Comparison of ENCODE assay signal across 8 mouse cellular contexts in genomic region chr12:86883019-86883279, GRCm38 (mm10). TPM values are rescaled to one million over a fixed set of nuclear protein-coding genes. Genes with fewer than 3 reads are reported as not detected.
DNase-seq lines count a peak whose midpoint lies in the region; ATAC-seq and TF ChIP-seq lines count a peak whose summit lies in the region.

No protein-coding gene starts in this region.

- DNase-seq in lung, embryonic 14.5 days = no peak
- DNase-seq in lung, postnatal 4 days = no peak
- no peak for DNase-seq in embryonic facial prominence, embryonic 14.5 days (ENCODE audit: low spot score)
- no peak for DNase-seq in embryo, embryonic 10.5 days (ENCODE audit: low spot score)
- no peak for DNase-seq in cerebellum, postnatal 4 days (ENCODE audit: low spot score in 2 of 2)
- DNase-seq in adrenal gland, adult 2 months = no peak

- H3K27ac ChIP-seq in lung, embryonic 14.5 days (ENCODE audit: low read depth) = peak overlapping the region; percentile 100
- peak overlapping the region; percentile 100 for H3K27ac ChIP-seq in embryonic facial prominence, embryonic 14.5 days (replicated peaks; ENCODE audit: low read depth, low read length)
- H3K27ac ChIP-seq in intestine, embryonic 16.5 days (ENCODE audit: low read length) = peak overlapping the region; percentile 100
- peak overlapping the region; percentile 99 for H3K27ac ChIP-seq in neural tube, embryonic 14.5 days (ENCODE audit: low read depth, low read length)

- 0 out of 2 replicates have a peak, but pooled peaks cover 3% of the 10 kb centered on the region for H3K27me3 ChIP-seq in lung, embryonic 14.5 days (ENCODE audit: insufficient read depth, low read length)
- H3K27me3 ChIP-seq in embryonic facial prominence, embryonic 14.5 days (replicated peaks; ENCODE audit: control insufficient read depth, insufficient read depth, low read length) = 0 out of 2 replicates have a peak, but pooled peaks cover 3% of the 10 kb centered on the region
- no peaks in the 10 kb centered on the region for H3K27me3 ChIP-seq in intestine, embryonic 16.5 days (replicated peaks; ENCODE audit: control insufficient read depth, insufficient read depth, low read length)
- H3K27me3 ChIP-seq in neural tube, embryonic 14.5 days (ENCODE audit: control insufficient read depth, insufficient read depth, low read length) = peaks cover 4% of the 10 kb centered on the region; the same call in 1 of the 2 replicates

- H3K36me3 ChIP-seq in lung, embryonic 14.5 days (ENCODE audit: insufficient read depth) = peaks cover 11% of the 10 kb centered on the region; the same call in 1 of the 2 replicates
- peaks cover 11% of the 10 kb centered on the region for H3K36me3 ChIP-seq in embryonic facial prominence, embryonic 14.5 days (ENCODE audit: control insufficient read depth, insufficient read depth, low read length)
- peaks cover 2% of the 10 kb centered on the region; the same call in 1 of the 2 replicates for H3K36me3 ChIP-seq in intestine, embryonic 16.5 days (ENCODE audit: control insufficient read depth, insufficient read depth, low read length)
- no peaks in the 10 kb centered on the region for H3K36me3 ChIP-seq in neural tube, embryonic 14.5 days (ENCODE audit: control insufficient read depth, insufficient read depth, low read length)

- under 1% methylated on average over 22 of the region's 24 CpGs for WGBS in lung, embryonic 14.5 days
- WGBS in embryonic facial prominence, embryonic 14.5 days = 0% methylated on average over 4 of the region's 24 CpGs
- WGBS in intestine, embryonic 16.5 days = under 1% methylated on average over 24 of the region's 24 CpGs
- WGBS in neural tube, embryonic 14.5 days = 1% methylated on average over 24 of the region's 24 CpGs

- ATAC-seq in lung, embryonic 14.5 days (ENCODE audit: insufficient read depth) = no peak
- no peak for ATAC-seq in embryonic facial prominence, embryonic 14.5 days (ENCODE audit: low read depth)
- ATAC-seq in intestine, embryonic 16.5 days = no peak
- no peak for ATAC-seq in neural tube, embryonic 14.5 days (ENCODE audit: low read depth)

- peak overlapping the region; percentile 94 for H3K4me3 ChIP-seq in lung, embryonic 14.5 days (ENCODE audit: low read depth, low read length)
- H3K4me3 ChIP-seq in embryonic facial prominence, embryonic 14.5 days (ENCODE audit: low read depth, low read length) = peak overlapping the region; percentile 73
- H3K4me3 ChIP-seq in intestine, embryonic 16.5 days (ENCODE audit: low read length) = peak overlapping the region; percentile 82
- peak overlapping the region; percentile 95 for H3K4me3 ChIP-seq in neural tube, embryonic 14.5 days (ENCODE audit: low read depth, low read length)

- peak overlapping the region; percentile 72 for H3K4me2 ChIP-seq in lung, embryonic 14.5 days
- H3K4me2 ChIP-seq in embryonic facial prominence, embryonic 14.5 days (ENCODE audit: low read depth, low read length) = peak overlapping the region; percentile 98
- H3K4me2 ChIP-seq in intestine, embryonic 16.5 days (ENCODE audit: low read depth, low read length) = peak overlapping the region; percentile 86
- H3K4me2 ChIP-seq in neural tube, embryonic 14.5 days (ENCODE audit: low read depth, low read length) = peak overlapping the region; percentile 70

- no peaks in the 10 kb centered on the region for H3K9me3 ChIP-seq in lung, embryonic 14.5 days (ENCODE audit: low read depth, low read length)
- H3K9me3 ChIP-seq in embryonic facial prominence, embryonic 14.5 days (ENCODE audit: control insufficient read depth, low read length) = no peaks in the 10 kb centered on the region
- no peaks in the 10 kb centered on the region for H3K9me3 ChIP-seq in intestine, embryonic 16.5 days (ENCODE audit: control insufficient read depth, low read length)
- H3K9me3 ChIP-seq in neural tube, embryonic 14.5 days (ENCODE audit: control insufficient read depth, low read length) = no peaks in the 10 kb centered on the region

- peak overlapping the region; percentile 97 for H3K9ac ChIP-seq in lung, embryonic 14.5 days
- H3K9ac ChIP-seq in embryonic facial prominence, embryonic 14.5 days (ENCODE audit: low read depth, low read length) = peak overlapping the region; percentile 92
- peak overlapping the region; percentile 96 for H3K9ac ChIP-seq in intestine, embryonic 16.5 days (ENCODE audit: low read depth, low read length)
- H3K9ac ChIP-seq in neural tube, embryonic 14.5 days (replicated peaks; ENCODE audit: low read depth, low read length) = peak overlapping the region; percentile 100

- no peak for TF ChIP-seq CTCF in lung, embryonic 14.5 days (IDR thresholded peaks at IDR 0.05; ENCODE audit: low read depth)

- peaks cover 24% of the 10 kb centered on the region for H3K4me1 ChIP-seq in lung, embryonic 14.5 days (ENCODE audit: insufficient read depth)
- peaks cover 29% of the 10 kb centered on the region for H3K4me1 ChIP-seq in embryonic facial prominence, embryonic 14.5 days (ENCODE audit: control insufficient read depth, insufficient read depth, low read length)
- H3K4me1 ChIP-seq in intestine, embryonic 16.5 days (ENCODE audit: control insufficient read depth, insufficient read depth, low read length) = peaks cover 38% of the 10 kb centered on the region
- H3K4me1 ChIP-seq in neural tube, embryonic 14.5 days (ENCODE audit: control insufficient read depth, insufficient read depth, low read length) = peaks cover 34% of the 10 kb centered on the region

RNA-seq across cellular contexts. Expression of gene Irf2bpl, which starts 1.6 kb away (rescaled TPM):
- 44.6 and 44.8 TPM in 2 replicates for polyA plus RNA-seq in lung, embryonic 14.5 days (2014; fragmentation: Nextera tagmentation; extraction: Ambion mirVana)
- polyA plus RNA-seq in embryonic facial prominence, embryonic 14.5 days (2014; fragmentation: Nextera tagmentation; extraction: Ambion mirVana) = 33.5 and 33.8 TPM in 2 replicates
- polyA plus RNA-seq in intestine, embryonic 16.5 days (2015; fragmentation: Nextera tagmentation; extraction: Ambion mirVana) = 8.2 and 10.9 TPM in 2 replicates
- 47.6 and 58.3 TPM in 2 replicates for polyA plus RNA-seq in neural tube, embryonic 14.5 days (2014; fragmentation: Nextera tagmentation; extraction: Ambion mirVana)
- 10 to 100 TPM; 51.1 to 79.5 TPM for total RNA-seq in adrenal gland, adult 2 months (2021)
- polyA plus RNA-seq in adrenal gland, adult 2 months (2012; rRNA removed) = 121 and 122 TPM in 2 replicates
